Mouse (Mus musculus) lung, postnatal 0 days (tissue): ENCODE measurements at regions not wholly inside any gene's neighbourhood (a gene's known extent, or its start where the extent isn't known, plus 50 kb on each side); places are given as distances from the start of the nearest gene placed in this dataset.
"Not testable (repeated sequence)": the region's sequence is repeated elsewhere in the genome, so short reads cannot be mapped to it uniquely, and the experiment has no call there.

Source experiments
- ATAC-seq: fragments of 200-750 bp; cut with Nextera tagmentation; 2 replicates; pipeline ENCODE4 v1.8.0; 2017; ENCODE audit warnings: moderate library complexity
- DNase-seq: peaks from one replicate; pipeline ENCODE4 v3.0.0-alpha.2; 2016; ENCODE audit warnings: low spot score
- H3K27ac ChIP-seq: fragments of 300-500 bp; sonication (generic); 2 replicates; pipeline ENCODE4 v1.5.1; 2014; ENCODE audit warnings: antibody characterized with exemption, mild to moderate bottlenecking, low read length, mixed read lengths
- H3K27me3 ChIP-seq: fragments of 300-500 bp; sonication (generic); replicated peaks from 2 replicates; pipeline ENCODE4 v1.6.1; 2014; ENCODE audit warnings: low read length, mixed read lengths; ENCODE audit not compliant: insufficient read depth
- H3K36me3 ChIP-seq: fragments of 300-500 bp; sonication (generic); 2 replicates; pipeline ENCODE4 v1.6.1; 2014; ENCODE audit warnings: low read length, mixed read lengths; ENCODE audit not compliant: insufficient read depth
- H3K4me1 ChIP-seq: fragments of 300-500 bp; sonication (generic); 2 replicates; pipeline ENCODE4 v1.6.1; 2014; ENCODE audit warnings: antibody characterized with exemption, low read depth, low read length, mixed read lengths; ENCODE audit not compliant: insufficient read depth
- H3K4me2 ChIP-seq: fragments of 300-500 bp; sonication (generic); replicated peaks from 2 replicates; pipeline ENCODE4 v1.6.1; 2014; ENCODE audit warnings: low read depth, mild to moderate bottlenecking, low read length, moderate library complexity, mixed read lengths
- H3K4me3 ChIP-seq: fragments of 300-500 bp; sonication (generic); 2 replicates; pipeline ENCODE4 v1.5.1; 2014; ENCODE audit warnings: low read depth, low read length
- H3K9ac ChIP-seq: fragments of 300-500 bp; sonication (generic); replicated peaks from 2 replicates; pipeline ENCODE4 v1.6.1; 2014; ENCODE audit warnings: low read depth, mild to moderate bottlenecking
- H3K9me3 ChIP-seq: fragments of 300-500 bp; sonication (generic); 2 replicates; pipeline ENCODE4 v1.6.1; 2016; ENCODE audit warnings: low read length, mixed read lengths
- CTCF ChIP-seq: IDR thresholded peaks from 2 replicates; pipeline ENCODE4 v1.5.1; 2016; ENCODE audit warnings: antibody characterized with exemption, mild to moderate bottlenecking
- EP300 ChIP-seq: IDR thresholded peaks from 2 replicates; pipeline ENCODE4 v1.6.1; 2016; ENCODE audit warnings: antibody characterized with exemption, mild to moderate bottlenecking, control low read depth
- WGBS: fragments of 180-500 bp; shearing (Covaris S2); extraction: QIAGEN DNeasy Blood & Tissue Kit; methylation state at CpG from one replicate; pipeline ENCODE4 v1.1.7; 2014; 5-methylcytosine and 5-hydroxymethylcytosine counted together

- no peak for DNase-seq
- WGBS, result 58% methylated on average over 1 of the region's 1 CpGs
- Histone ChIP-seq H3K27me3 (no peaks in the 10 kb centered on the region), H3K9me3 (no peaks in the 10 kb centered on the region), H3K4me2 (no peak overlapping the region), H3K36me3 (no peaks in the 10 kb centered on the region), H3K9ac (no peak overlapping the region), H3K4me3 (no peak overlapping the region), H3K27ac (no peak overlapping the region), H3K4me1 (no peaks in the 10 kb centered on the region)
- TF ChIP-seq EP300 (no peak), CTCF (peak; percentile 47)
- no peak for ATAC-seq
These were observed 61.2 kb downstream of the Maged1 start for GRCm38 (mm10) chrX:94480748-94481147.

GRCm38 (mm10) chrX:94467654-94468053 is 74.3 kb downstream of the Maged1 start:
- DNase-seq, H3K4me3 ChIP-seq, ATAC-seq, H3K4me2 ChIP-seq, H3K4me1 ChIP-seq, H3K27ac ChIP-seq, H3K36me3 ChIP-seq, H3K9ac ChIP-seq, H3K27me3 ChIP-seq, H3K9me3 ChIP-seq: not testable (repeated sequence)
- WGBS, result no CpG with 5 or more reads among the region's 3 CpGs
